Mouse (Mus musculus) heart, adult 9 months (tissue): ENCODE results near the gene Zzz3.

Experiments used
- DNase-seq, 2 experiments: peaks; one replicate each; pipeline ENCODE4 v3.0.0; 2022; ENCODE audit warnings: low spot score in 2 of 2

The Zzz3 gene

DNA sequence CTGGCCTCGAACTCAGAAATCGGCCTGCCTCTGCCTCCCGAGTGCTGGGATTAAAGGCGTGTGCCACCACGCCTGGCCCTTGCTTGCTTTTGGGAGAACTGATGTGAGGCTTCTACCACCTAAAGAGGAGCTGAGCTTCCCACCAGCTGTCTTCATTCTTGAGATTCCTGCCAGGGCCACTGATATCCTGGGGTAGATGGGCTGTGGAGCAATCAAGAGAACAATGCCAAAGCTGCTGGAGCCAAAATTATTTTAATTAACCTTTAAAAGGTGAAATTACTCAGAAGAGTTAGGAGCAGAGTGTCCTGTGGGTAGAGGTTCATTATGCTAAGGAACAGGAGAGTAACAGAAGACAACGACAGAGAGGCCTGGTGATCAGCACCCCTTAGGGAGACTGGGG lies 70.1 kb downstream of the Zzz3 start:
- no peak for DNase-seq

DNA sequence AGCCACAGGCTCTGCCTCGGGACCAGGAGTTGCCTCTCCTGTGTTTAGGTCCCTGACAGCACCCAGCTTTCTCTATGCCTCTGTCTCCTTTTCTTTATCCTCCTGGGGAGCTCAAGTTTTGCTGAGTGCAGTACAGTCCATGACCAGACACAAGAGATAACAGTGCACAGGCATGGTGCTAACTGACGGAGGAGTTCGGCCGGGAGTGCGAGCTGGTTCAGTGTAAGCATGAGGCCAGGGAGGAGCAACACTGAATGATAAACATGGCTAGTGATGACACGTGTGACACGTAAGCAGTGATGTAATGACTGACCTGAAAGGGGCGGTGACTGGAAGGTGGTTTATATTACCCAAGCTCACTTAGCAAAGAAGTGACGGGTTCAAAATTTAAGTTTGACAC lies 71.6 kb downstream of the Zzz3 start:
- DNase-seq, result no peak

DNA sequence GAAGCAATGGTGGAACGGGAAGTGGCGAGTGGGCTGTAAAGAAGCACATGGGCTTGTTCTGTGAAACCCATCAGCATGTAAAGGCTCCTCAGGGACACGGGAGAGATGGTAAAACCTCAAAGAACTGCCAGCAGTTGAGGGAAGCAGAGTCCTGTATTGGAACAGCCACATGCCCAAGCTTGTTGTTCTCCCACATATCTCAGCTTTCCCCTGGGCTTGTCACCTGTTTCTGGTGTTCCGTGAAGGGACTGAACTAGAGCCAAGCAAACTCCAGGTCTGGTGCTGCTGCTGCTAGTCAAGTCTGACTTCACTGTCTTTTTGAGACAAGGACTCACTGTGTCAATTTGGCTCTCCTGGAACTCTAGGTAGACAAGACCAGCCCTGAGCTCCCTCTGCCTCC lies 72.0 kb downstream of the Zzz3 start:
- peak in 1 of 2 experiments; percentile 16 for DNase-seq

DNA sequence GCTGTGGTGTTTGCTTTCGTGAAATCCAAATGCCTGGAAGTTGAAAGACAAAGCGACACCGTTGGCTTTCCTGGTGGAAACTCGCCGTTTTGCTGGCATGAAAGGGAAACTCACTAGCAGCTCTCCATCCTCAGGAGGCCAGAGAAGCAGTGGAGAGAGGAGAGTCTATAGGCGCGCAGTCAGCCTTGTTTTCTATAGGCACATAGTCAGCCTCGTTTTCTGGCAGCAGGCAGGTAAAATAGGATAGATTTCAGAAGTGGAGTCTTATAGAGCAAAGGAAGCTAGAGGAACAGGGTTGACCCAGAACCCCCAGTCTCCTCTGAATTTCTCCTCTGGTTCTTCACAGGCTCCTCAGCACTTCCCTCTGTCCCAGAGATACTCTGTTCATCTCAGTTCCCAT lies 72.8 kb downstream of the Zzz3 start:
- no peak for DNase-seq

DNA sequence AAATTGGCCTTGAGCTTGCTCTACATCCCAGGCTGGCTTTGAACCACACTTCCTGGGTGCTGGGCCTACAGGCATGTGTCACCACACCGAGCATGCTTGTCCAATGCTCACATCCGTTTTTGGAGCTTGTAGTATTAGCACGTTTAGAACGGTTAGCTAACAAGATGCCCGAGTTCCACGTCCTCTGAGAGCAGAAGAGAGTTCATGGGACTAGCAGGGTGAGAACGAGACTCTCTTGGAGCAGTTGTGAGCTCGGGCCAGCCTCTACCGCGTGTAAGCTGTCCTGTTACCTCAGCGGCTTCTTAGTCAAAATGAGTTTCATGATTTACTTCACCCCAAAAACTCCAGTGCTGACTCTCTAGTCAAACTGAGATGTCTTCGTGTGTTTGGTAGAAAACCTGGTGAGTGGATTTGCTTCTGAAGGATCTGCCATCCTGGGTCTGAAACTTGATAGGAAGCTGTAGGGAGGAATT lies 73.3 kb downstream of the Zzz3 start:
- no peak for DNase-seq

DNA sequence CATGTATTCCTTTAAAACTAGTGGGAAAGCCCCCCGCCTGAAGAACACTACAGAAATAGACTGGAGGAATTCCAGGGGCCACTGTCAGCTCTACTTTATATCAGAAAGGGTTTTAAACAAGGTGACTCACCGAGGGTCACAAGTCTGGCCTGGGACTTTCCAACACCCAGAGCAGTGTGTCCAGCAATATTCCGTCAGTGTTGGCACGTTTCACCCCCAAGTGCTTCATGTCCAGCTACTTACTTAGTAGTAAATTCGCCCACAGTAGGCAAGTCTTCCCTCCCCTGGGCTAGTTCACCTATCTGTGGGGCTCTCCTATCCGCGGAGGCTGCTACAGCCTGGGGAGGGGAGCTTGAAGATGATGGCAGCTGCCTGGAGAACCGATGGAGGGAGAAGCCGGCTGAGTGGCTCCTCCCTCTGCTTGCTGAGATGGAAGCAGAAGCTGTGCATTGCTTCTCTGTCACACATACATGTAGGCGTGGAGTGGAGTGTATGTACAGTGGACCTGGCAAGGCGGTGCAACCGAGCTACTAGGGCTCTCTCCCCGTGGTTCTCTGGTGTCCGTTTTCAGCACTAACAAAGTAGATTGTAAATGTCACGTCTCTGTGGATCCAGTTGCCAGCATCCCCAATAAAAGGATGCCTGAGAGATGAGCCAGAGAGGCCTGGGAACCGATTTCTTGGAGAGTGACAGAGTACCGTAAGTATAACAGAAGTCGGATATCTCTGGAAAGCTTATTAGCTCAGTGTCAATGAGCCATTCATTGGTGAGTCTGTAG lies 74.3 kb downstream of the Zzz3 start:
- peak; percentile 23 to 32 for DNase-seq

DNA sequence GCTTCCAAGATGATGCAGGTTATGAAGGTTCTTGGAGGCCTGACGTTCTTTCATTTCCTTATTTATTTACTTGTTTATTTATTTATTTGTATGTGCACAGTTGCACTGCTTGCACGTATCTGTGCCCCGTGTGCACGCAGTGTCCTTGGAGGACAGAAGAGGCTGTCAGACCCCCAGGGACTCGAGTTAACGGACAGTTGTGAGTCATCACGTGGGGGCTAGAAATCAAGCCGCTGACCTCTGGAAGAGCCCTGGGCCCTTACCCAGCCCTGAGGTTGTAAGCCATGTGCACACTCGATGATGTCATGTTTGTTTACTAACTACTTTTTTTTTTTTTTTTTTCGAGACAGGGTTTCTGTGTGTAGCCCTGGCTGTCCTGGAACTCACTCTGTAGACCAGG lies 75.1 kb downstream of the Zzz3 start:
- no peak for DNase-seq

DNA sequence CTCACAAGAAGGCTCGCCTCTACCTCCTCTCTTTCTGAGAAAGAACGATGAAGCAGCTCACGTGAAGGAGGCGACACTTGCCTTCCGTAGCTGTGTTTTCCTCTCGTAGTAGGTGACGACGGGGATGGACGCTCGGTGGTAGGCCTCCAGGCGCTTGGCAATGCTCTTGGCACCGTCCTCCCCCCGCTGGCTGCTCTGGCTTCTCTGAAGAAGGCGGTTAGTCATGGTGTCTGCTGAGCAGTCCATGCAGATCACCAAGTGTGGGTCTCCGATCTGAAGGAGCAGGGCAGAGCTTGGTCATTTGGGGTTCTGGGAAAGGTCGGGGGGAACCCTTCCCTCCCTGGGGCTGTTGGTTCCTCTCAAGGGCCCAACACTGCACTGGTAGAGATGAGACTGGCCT lies 77.4 kb downstream of the Zzz3 start:
- no peak for DNase-seq

DNA sequence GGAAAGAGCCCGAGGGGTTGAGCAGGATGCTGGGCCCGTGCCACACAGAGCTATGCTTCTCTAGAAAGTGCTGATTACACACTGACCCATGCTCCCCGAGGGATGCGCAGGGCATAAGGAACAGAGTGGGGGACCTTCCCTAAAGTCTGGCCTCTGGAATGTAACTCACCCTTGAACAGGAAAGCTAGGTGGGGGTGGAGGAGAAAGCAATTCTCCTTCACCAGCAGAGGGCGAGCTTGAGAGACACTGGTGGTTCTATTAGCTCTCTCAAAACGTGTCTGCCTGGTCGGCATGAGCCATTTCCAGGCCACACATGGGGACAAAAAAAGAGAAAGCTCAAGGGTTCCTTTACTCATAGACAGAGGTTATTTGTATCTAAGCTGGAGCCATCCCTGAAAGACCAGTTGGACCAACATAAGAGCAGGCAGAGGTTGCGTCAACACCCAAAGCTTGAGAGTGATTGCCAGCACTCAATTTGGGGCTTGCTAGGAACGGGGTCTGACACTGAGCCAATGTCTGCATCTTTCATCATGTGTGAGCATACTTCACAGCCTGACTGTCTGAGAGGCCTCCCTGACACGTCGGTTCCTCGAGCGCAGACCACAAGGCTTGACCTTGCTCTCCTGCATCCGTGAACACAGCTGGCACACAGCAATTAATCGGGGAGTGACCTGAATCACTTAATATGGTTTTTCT lies 79.5 kb downstream of the Zzz3 start:
- DNase-seq, result peak; percentile 15 to 30

DNA sequence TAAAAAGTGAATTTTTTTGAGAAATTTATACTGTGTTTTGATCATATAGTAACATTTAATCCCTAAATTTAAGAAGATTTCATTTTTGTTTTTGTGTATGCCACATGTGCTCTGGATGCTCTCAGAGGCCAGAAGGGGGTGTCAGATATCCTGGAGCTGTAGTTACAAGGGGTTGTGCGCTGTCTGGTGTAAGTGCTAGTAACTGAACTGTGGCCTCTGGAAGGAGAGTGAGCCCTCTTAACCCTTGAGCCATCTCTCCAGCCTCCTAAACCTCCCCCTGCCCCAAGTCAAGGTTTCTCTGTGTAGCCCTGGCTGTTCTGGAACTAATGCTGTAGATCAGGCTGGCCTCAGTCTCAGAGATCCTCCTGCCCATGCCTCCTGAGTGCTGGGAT lies 80.0 kb downstream of the Zzz3 start:
- DNase-seq, result no peak

DNA sequence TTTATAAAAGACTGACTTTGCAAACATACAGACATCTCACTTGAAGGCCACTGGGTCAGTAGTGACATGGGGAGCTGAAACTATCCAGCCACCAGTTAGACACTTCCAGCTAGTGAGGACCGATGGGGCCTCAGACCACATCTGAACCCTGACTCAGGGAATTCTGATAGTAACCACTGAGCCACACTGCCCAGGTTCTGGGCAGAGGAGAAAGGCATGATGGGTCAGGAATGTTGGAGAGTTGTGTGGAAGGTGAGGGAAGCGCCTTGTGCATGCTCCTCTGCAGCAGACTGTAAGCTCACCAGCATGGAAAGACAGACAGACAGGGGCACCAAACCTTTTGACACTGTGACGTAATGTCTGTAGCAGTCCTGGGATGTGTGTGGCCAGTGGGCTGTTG lies 80.6 kb downstream of the Zzz3 start:
- no peak for DNase-seq

DNA sequence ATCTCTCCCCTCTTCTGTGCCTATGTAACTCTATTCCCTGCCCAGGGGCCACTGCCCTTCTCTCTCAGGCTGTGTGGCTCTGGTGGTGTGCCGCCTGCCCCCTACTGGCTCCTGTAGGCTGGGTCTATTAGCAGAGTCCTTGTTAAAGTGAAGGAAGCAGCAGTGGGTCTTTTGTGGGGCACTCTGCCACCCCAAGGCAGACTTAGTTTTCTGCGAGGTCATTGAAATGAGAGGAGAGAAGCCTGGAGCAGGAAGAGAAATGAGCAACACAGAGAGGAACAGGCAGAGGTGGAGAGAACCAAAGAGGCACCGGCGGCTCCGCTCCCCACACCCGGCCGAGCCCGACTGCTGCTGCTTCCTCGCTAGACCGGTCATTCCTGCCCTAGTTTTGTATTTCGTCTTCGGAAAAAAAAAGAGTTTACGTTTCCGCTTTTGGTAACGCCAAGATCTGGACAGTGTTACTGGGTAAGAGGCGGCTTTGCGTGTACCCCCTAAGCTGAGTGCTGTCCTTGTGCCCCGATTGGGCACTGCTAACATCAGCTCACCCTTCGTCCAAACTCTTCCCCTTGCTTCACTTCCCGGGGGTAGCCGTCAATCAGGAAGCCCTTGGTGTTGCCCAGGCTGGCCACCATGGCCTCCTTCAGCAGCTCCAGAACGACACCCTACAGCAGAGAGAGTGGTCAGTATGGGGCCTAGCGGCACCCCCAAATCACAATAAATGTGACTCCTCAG lies 82.7 kb downstream of the Zzz3 start:
- peak; percentile 55 to 76 for DNase-seq

DNA sequence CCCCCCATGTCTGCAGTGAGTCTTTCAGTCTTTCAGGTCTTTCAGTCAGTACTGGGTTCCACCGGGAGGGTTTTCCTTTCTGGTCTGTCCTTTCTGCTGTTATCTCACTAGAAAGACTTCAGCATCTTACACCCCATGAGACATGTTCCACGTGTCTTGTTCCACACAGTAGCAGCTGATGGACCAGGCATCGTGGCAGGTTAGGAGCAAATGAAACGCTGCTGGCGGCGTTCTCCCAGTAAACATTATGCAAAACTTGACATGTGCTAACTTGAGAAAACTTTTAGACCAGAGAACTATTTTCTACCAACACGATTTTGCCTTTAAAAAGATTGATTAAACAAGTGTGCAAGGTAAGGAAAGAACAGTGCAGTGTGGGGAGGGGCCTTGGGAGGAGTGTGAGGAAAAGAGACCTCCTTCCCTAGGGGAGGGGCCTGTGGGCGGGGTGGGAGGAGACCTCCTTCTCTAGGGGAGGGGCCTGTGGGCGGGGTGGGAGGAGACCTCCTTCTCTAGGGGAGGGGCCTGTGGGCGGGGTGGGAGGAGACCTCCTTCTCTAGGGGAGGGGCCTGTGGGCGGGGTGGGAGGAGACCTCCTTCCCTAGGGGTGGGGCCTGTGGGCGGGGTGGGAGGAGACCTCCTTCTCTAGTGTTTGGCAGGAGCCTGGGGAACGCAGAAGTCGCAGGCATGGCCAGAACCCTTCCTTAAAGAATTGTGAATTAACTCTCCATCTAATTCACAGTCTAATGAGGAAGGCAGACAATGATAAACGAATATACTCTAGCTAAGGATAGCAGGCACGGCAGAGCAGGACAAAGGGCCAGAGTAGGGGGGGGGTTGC lies 83.5 kb downstream of the Zzz3 start:
- peak; percentile 29 to 36 for DNase-seq

DNA sequence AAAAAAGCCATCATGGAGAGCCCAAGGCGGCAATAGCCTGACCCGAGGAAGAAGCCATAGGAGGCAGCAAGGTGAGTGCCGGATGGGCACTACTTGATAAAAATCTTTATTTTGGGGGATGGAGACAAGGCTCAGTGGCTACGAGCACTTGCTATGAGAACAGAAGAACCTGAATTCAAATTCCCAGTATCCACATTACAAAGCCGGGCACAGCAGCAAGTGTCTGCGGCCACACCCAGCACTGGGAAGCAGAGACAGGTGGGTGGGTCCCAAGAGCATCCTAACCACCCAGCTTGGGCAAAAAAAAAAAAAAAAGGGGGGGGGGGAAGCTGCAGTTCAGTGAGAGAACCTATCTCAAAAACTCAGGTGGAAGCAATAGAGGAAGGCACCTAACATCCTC lies 85.1 kb downstream of the Zzz3 start:
- no peak for DNase-seq

DNA sequence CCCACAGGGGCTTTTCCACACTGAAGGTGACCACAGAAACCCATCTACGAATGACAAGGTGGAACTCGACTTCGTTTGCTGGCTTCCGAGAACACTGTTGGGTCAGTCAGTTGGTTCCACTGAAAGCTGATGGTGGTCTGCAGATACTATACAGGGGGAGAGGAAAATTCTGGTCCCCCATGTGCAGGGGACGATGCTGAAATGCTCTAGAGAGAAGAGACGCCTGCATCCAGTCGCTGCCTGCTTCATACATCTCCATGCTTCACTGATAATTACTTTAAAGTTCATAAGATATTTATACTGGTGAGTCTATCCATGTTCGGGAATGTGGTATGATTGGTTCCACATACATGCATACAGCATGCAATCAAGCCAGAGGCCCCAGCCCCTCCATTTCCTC lies 86.9 kb downstream of the Zzz3 start:
- DNase-seq, result no peak

DNA sequence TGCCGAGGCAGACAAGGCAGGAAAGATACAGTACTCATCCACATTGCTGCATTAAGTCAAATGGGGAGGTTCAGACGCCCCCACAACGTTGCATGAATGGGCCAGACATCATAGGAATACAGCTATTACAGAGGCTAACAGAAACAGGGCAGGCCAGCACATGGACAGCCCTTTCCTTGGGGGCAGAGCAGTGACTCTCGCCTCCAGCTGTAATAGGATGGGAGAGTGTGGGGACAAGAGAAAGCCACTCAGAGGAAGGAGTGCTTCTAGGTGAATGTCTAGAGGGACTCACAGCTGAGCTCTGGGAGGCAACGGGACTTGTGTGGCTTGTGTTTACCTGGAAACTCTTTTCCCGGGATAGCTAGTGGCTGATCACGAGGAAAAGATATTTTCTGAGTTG lies 88.5 kb downstream of the Zzz3 start:
- DNase-seq, result no peak

DNA sequence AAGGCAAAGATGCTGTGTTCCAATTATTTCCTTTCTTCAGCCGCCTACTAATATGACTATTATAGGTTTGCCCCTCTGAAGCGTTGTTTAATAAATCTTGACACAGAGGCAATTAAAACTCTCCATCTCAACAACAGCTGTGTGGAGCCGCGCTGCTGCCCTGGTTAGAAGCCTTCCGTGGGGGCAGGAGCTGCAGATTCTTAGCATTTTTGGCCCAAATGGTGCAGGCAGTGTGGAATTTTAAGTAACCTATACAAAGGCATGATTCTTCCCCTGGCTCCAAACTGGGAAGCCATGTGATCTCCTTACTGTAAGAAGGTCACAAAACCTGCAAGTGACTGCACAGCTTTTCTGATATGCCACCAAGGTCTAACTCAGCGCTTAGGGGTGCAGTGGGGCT lies 88.9 kb downstream of the Zzz3 start:
- DNase-seq, result no peak

DNA sequence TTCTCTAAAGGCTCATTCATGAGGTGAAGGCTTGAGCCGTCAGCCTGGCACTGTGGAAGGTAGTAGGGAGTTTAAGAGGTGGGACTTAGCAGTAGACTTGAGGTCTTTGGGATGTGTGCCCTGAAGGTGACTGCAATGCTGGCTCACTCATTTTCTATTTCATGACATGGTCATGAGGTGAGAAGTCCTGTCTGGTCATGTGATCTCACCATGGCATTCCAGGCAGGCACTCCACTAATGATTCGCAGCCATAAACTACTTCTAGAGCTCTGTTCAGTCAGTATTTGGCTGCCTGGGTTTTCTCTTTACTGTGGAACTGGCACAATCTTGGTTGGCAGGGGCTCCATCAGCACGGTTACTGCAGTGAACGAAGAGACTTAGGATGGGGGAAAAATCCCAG lies 93.7 kb downstream of the Zzz3 start:
- DNase-seq, result no peak

DNA sequence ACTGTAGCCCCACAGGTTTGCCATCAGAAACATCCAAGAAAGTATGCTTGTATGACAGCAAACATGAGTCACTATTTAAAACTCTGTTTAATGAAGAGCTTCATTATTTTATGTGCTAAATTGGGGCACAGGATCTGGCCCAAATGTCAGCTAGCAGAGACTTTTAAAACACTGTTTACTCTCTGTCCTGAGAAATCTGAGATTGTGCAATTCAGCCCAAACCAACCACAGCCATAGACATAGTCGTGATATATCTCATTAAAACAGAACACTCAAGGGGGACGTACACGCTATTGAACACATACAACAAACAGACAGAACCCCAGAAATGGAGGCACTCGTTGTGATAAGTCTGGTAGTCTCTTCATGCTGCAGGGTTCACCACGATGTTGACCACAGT lies 95.2 kb downstream of the Zzz3 start:
- no peak for DNase-seq

DNA sequence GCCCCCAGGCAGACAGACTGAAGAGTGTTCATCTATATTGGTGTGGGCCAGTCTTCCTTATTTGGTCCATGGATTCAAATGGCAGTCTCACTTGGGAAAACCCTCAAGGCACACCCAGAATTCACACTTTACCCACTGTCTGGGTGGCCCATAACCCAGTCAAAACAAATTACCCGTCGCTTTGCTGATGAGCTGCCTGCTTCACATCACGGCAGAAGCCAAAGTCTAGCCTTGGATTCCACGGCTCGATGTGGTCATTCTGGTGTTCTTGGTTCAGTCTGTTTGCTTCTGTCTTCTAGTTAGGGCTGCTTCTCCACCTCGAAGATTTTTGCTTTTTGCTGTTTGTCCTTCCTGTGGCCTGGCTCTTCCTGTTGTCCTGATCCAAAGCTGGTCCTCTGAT lies 97.0 kb downstream of the Zzz3 start:
- no peak for DNase-seq

DNA sequence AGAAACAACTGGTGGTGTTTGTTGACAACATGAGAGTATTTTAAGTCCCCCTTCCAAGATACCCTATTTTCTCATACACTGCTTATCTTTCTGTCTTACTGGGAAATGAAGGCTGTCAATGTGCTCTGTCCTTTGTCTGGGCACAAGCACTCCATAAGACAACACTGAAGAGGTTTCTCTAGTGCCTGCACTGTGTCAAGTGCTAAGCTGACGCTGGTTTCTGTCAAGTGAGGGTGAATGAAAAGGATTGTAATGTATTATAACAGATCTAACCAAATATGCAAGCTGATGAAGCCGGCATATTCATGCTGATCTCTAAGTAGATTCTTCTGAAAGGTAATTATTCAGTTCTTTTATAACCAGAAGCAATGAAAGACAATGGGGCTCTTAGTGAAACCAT lies 98.5 kb downstream of the Zzz3 start:
- no peak for DNase-seq
